Mouse (Mus musculus) heart, adult 11 months (tissue): ENCODE measurements at regions not wholly inside any gene's neighbourhood (a gene's known extent, or its start where the extent isn't known, plus 50 kb on each side); places are given as distances from the start of the nearest gene placed in this dataset.

Source experiments
- DNase-seq: peaks from one replicate; pipeline ENCODE4 v3.0.0; 2022

DNA sequence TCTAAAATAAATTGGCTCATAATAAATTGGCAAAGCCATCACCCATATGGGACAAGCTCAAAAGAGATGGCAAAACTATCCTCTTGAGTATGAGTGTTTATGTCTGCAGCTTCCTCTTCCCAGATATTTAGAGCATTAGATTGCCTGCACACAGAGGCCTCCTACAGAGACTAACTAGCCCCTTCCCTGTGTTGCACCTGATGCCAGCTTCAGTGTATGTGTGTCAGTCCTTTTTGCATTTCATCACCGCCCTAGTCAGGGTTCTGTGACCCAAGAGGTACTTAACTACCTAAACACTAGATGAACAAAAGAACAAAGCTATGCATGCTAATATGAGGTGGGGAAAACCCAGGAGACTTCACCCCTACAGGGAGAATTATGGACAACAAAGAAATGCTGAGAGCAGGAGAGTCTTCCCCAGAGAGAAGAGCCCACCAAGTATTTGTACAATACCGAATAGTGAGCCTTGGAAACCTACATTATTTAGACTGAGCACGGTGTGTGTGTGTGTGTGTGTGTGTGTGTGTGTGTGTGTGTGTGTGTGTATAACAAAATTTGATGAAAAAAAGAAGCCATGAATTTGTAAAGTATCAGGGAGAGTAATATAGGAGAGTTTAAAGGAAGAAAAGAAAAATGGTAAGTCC, 62.5 kb downstream of the Speer2 start:
- DNase-seq = no peak

DNA sequence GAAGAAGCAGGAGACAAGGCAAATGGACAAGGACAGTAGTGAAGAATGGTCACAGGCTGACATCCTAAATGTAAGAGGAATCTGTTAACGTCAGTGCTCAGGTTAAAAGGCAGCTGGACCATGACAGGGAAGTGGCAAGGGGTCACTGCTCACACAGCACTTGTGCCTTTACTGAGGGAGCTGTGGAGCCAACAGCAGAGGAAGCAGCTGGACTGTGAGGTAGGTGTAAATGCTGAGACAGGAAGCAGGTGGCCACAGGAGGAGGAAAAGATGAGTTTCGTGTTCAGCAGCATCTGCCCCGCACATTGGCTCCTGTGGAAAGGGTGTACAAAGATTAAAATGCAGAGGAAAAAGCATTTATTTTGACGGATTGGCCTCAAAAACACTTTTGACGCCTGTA, 67.2 kb downstream of the Speer2 start:
- peak; percentile 84 for DNase-seq

DNA sequence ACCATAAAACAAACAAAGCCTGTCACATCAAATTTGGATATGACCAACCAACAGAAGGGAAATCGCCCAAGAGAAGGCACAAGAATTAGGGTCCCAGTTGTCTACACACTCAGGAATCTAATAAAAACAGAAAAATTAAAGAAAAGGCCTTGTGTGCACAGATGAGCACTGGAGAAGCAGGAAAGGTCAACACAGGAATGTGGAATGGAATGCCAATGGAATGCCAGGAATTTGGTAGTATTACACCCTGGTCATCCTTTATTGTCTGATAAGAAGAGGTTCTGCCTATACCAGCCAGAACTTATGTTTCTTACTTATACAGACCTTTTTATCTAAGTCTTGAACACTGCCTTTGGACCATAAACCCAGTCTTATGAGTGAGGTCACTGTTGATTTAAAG, 72.9 kb downstream of the Speer2 start:
- no peak for DNase-seq

DNA sequence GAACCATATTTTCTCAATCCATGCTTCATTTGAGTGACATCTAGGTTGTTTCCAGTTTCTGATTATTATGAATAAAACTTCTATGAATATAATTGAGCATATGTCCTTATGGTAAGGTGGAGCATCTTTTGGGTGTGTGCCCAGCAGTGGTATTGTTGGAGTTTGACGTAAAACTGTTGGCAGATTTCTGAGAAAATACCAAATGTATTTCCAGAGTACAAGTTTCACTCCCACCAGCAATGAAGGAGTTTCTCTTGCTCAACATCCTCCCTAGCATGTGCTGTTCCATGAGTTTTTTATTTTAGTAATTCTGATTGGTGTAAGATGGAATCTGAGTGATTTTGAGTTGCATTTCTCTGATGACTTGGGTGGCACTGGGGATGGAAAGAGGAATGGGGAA, 92.8 kb downstream of the Speer2 start:
- DNase-seq = no peak
